Mouse (Mus musculus) heart, adult 9 months (tissue): Measurements from ENCODE around the gene Glyr1.

Experiments used
- DNase-seq, 2 experiments: peaks; one replicate each; pipeline ENCODE4 v3.0.0; 2022; ENCODE audit warnings: low spot score in 2 of 2

Glyr1 gene

GRCm38 (mm10) chr16:5049774-5050234 is at the start of gene Glyr1, which contains the start of gene Ubn1:
Gene Glyr1 (minus strand): TSS chr16:5049863.
Gene Ubn1 (plus strand): TSS chr16:5050057.
- peak; percentile 99 for DNase-seq

- DNase-seq: no peak
Observed at GRCm38 (mm10) chr16:5096504-5096903, 46.8 kb upstream of the Glyr1 start.

- DNase-seq: no peak
Observed at GRCm38 (mm10) chr16:5093285-5093684, 43.6 kb upstream of the Glyr1 start.

- no peak for DNase-seq
Observed at GRCm38 (mm10) chr16:5089021-5089420, 39.4 kb upstream of the Glyr1 start.

GRCm38 (mm10) chr16:5086179-5086578 is 36.5 kb upstream of the Glyr1 start:
- DNase-seq: no peak

- DNase-seq: no peak
Observed at GRCm38 (mm10) chr16:5085196-5085595, 35.5 kb upstream of the Glyr1 start.

GRCm38 (mm10) chr16:5074341-5074740 is 24.7 kb upstream of the Glyr1 start:
- no peak for DNase-seq

GRCm38 (mm10) chr16:5071974-5072373 is 22.3 kb upstream of the Glyr1 start:
- no peak for DNase-seq

- DNase-seq: peak; percentile 30 to 59
Observed at GRCm38 (mm10) chr16:5070321-5070720, 20.7 kb upstream of the Glyr1 start.

GRCm38 (mm10) chr16:5063472-5063871 is 13.8 kb upstream of the Glyr1 start:
- no peak for DNase-seq

- DNase-seq: no peak
Observed at GRCm38 (mm10) chr16:5058114-5058513, 8.5 kb upstream of the Glyr1 start.

GRCm38 (mm10) chr16:5050251-5051110 is 818 bp upstream of the Glyr1 start:
- peak; percentile 81 to 84 for DNase-seq

- no peak for DNase-seq
Observed at GRCm38 (mm10) chr16:5049182-5049773, 385 bp downstream of the Glyr1 start.

GRCm38 (mm10) chr16:5045322-5045721 is 4.3 kb downstream of the Glyr1 start:
- no peak for DNase-seq

GRCm38 (mm10) chr16:5036649-5037234 is 12.9 kb downstream of the Glyr1 start:
- peak; percentile 60 to 61 for DNase-seq

- DNase-seq: no peak
Observed at GRCm38 (mm10) chr16:5035591-5035990, 14.1 kb downstream of the Glyr1 start.

- DNase-seq: no peak
Observed at GRCm38 (mm10) chr16:5029847-5030246, 19.8 kb downstream of the Glyr1 start.

- no peak for DNase-seq
Observed at GRCm38 (mm10) chr16:5024021-5024420, 25.6 kb downstream of the Glyr1 start.

- no peak for DNase-seq
Observed at GRCm38 (mm10) chr16:5014578-5014977, 35.1 kb downstream of the Glyr1 start.

GRCm38 (mm10) chr16:5013054-5013838 is 36.4 kb downstream of the Glyr1 start, which contains the start of gene Rogdi:
Gene Rogdi (minus strand): TSS chr16:5013553.
- peak; percentile 99 for DNase-seq
